ENCODE assay signal across 9 mouse cellular contexts in genomic region chr1:164704397-164705091, GRCm38 (mm10).
A peak's percentile ranks its signal among the peaks of the same experiment; 100 is the strongest.
DNase-seq lines count a peak whose midpoint lies in the region; ATAC-seq lines count a peak whose summit lies in the region.
"Had no signal": no experiment of that assay in that cellular context is flagged by ENCODE, and none has a peak within 500 bp of the region (broad histone marks: within the 10 kb centered on the region; RNA-seq: fewer than 3 reads in every experiment).

No protein-coding gene starts in this region.

- peak; percentile 31 to 51 for DNase-seq in right cerebral cortex, adult 2 months (ENCODE audit: low spot score in 2 of 2)
- no peak for DNase-seq in right cerebral cortex, adult 18-20 months
- DNase-seq in midbrain, embryonic 10.5 days (ENCODE audit: low spot score), result peak; percentile 48
- no peak for DNase-seq in adrenal gland, adult 18-20 months (ENCODE audit: low spot score in 2 of 2)
- DNase-seq in MN1 (ENCODE audit: low spot score) (no peak), adipocyte (ENCODE audit: low spot score) (no peak)
- DNase-seq in yolk sac, embryonic 10.5 days (ENCODE audit: low spot score), result no peak

- H3K4me1 ChIP-seq in intestine, embryonic 16.5 days (ENCODE audit: control insufficient read depth, insufficient read depth, low read length), result peaks cover 3% of the 10 kb centered on the region
- H3K4me1 ChIP-seq in midbrain, embryonic 10.5 days, result peaks cover 10% of the 10 kb centered on the region
- H3K4me1 ChIP-seq: embryonic facial prominence, embryonic 12.5 days had no signal

- no peak overlapping the region for H3K4me3 ChIP-seq in intestine, embryonic 16.5 days (ENCODE audit: low read length)
- H3K4me3 ChIP-seq in midbrain, embryonic 10.5 days, result no peak overlapping the region
- H3K4me3 ChIP-seq: embryonic facial prominence, embryonic 12.5 days had no signal

- no peaks in the 10 kb centered on the region for H3K36me3 ChIP-seq in intestine, embryonic 16.5 days (ENCODE audit: control insufficient read depth, insufficient read depth, low read length)
- no peaks in the 10 kb centered on the region for H3K36me3 ChIP-seq in midbrain, embryonic 10.5 days
- H3K36me3 ChIP-seq: embryonic facial prominence, embryonic 12.5 days had no signal

- H3K4me2 ChIP-seq in intestine, embryonic 16.5 days (ENCODE audit: low read depth, low read length), result no peak overlapping the region
- H3K4me2 ChIP-seq: embryonic facial prominence, embryonic 12.5 days had no signal

- no peak overlapping the region for H3K9ac ChIP-seq in intestine, embryonic 16.5 days (ENCODE audit: low read depth, low read length)
- H3K9ac ChIP-seq: embryonic facial prominence, embryonic 12.5 days had no signal

- no peaks in the 10 kb centered on the region for H3K9me3 ChIP-seq in intestine, embryonic 16.5 days (ENCODE audit: control insufficient read depth, low read length)
- no peaks in the 10 kb centered on the region for H3K9me3 ChIP-seq in midbrain, embryonic 10.5 days (replicated peaks)
- H3K9me3 ChIP-seq: embryonic facial prominence, embryonic 12.5 days had no signal

- peak overlapping the region; percentile 81 for H3K27ac ChIP-seq in intestine, embryonic 16.5 days (ENCODE audit: low read length)
- 0 out of 2 replicates have a peak overlapping the region, but pooled peaks have one; percentile 14 for H3K27ac ChIP-seq in midbrain, embryonic 10.5 days (replicated peaks)
- H3K27ac ChIP-seq: embryonic facial prominence, embryonic 12.5 days had no signal

- WGBS in intestine, embryonic 16.5 days, result 62% methylated on average over 11 of the region's 11 CpGs
- WGBS in midbrain, embryonic 10.5 days, result 57% methylated on average over 11 of the region's 11 CpGs

- peak; percentile 47 for ATAC-seq in intestine, embryonic 16.5 days

- H3K27me3 ChIP-seq in intestine, embryonic 16.5 days (replicated peaks; ENCODE audit: control insufficient read depth, insufficient read depth, low read length), result no peaks in the 10 kb centered on the region
- H3K27me3 ChIP-seq in midbrain, embryonic 10.5 days (ENCODE audit: low read depth, poor library complexity, severe bottlenecking), result no peaks in the 10 kb centered on the region
- H3K27me3 ChIP-seq: embryonic facial prominence, embryonic 12.5 days had no signal

Comparison
In these comparisons a context has a peak if more than half of its experiments do, and no peak if none do; other contexts are left out.
1. DNase-seq: peak in right cerebral cortex, adult 2 months (2 of 2) and midbrain, embryonic 10.5 days (single experiment); none in right cerebral cortex, adult 18-20 months (single experiment), adrenal gland, adult 18-20 months (0 of 2), MN1 (single experiment), adipocyte (single experiment) and yolk sac, embryonic 10.5 days (single experiment).